Mouse (Mus musculus) thymus, postnatal 10 days (tissue): ENCODE measurements at regions not wholly inside any gene's neighbourhood (a gene's known extent, or its start where the extent isn't known, plus 50 kb on each side); places are given as distances from the start of the nearest gene placed in this dataset.

Experiments used
- DNase-seq, 2 experiments: peaks; one replicate each; pipeline ENCODE4 v3.0.0; 2021; ENCODE audit warnings: low spot score in 2 of 2

- DNase-seq, result no peak
Measured at GRCm38 (mm10) chrX:19199531-19199930, 281.6 kb downstream of the Tex13c3 start.

GRCm38 (mm10) chrX:19168983-19169382 lies 312.1 kb downstream of the Tex13c3 start:
- DNase-seq, result no peak

- peak in 1 of 2 experiments; percentile 2 for DNase-seq
Measured at GRCm38 (mm10) chrX:19168546-19168945, 312.6 kb downstream of the Tex13c3 start.

DNA sequence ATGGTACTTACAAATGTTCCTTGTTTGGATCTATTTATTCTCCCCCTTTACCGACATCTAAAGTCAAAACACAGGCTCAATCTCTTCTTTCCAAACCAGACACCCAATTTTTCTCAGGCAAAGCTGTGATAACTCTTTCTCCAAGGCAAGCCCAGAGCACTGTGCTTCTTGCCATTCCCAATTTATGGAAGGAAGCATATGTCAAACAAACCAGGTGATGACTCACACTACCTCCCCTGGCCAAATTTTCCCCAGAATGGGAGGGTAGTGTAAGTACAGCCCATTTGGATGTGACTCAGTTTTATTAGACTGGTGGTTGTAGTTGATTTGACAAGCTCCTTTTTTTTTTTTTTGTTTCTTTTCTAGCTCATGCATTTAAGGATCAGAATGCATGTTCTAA lies 313.0 kb downstream of the Tex13c3 start:
- no peak for DNase-seq

GRCm38 (mm10) chrX:19167121-19167853 lies 313.8 kb downstream of the Tex13c3 start:
- no peak for DNase-seq

DNA sequence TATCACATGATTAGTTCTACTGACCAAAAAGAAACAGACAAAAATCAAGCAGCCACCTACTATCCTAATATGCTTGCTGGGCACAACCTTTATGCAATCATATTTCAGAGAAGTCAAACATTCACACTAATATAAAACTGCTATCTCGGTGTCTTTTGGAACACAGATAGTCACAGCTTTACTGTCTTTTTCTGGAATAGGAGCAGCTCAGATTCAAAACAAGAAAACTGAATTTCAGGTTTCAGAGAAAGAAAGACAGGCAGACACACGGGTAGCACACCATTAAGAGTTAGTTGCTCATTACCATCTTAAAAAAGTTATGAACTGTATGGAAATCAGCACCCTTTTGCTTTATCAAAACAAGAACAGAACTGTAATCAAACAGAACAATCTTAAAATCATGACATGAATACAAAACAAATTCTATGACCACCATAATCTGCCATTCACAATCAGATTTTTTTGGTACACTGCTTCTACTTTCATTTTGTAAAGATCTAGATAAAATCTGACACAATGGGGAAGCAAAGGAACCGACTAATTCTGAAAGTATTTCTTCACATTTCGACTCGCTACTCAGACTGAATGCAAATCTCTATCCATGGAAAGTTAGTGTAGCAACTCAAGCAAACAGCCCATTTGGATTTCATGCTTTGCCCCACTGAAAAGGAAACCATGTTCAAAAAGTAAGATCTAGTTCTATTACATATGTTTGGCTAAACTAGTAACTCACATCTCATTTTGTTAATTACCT lies 315.1 kb downstream of the Tex13c3 start:
- no peak for DNase-seq

DNA sequence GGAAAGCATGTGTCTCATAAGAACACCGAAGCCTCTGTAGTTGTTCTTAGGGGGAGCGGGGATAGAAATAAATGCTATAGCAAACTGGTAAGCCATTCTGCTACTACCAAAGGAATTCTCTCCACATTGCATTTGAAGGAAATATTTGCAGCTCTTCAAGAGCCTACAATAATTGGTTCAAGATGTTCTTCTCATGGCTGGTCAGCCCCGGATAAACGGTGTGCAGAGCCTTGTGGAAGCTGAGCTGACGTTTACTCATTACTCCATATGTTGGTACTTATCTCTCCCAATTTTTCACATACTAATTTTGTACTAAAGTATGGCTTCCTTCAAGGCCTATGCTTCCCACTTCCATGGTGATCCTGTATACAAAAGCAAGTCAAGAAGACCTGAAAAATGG lies 317.0 kb downstream of the Tex13c3 start:
- DNase-seq, result no peak

DNA sequence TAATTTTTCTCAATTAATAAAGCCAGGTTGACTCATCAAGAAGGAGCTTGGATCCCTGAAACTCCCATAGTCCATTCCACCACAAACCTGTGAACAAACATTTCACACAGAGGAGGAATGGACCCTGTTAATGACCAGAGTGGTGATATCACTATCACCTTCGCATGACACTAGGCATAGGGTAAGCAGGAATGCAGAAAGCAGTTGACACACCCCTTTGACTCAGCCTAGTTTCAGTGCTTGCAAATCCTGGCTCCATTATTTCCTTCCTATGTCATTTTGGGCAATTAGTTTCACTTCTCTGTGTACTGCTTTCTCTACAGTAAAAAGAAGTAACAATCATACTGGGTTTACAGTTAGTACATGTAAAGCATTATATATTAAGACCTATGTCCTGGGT lies 318.2 kb downstream of the Tex13c3 start:
- DNase-seq, result no peak

DNA sequence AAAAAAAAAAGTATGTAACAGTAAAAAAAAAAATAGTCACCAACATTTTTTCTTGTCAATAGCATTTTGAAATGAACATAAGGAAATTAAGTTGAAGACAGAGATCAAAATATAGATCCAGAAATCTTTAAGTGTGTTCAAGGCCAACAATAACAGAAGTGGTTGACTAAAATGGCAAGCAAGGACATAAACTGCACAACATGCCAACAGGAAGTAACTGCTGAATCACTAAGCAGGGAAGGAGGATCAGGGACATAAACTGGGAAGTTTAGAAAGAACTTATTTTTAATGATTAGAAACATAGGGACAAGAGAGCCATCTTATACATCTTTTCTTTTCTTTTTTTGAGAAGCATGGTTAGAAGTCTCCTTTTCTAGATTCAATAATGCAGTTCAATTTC lies 318.8 kb downstream of the Tex13c3 start:
- DNase-seq, result no peak

DNA sequence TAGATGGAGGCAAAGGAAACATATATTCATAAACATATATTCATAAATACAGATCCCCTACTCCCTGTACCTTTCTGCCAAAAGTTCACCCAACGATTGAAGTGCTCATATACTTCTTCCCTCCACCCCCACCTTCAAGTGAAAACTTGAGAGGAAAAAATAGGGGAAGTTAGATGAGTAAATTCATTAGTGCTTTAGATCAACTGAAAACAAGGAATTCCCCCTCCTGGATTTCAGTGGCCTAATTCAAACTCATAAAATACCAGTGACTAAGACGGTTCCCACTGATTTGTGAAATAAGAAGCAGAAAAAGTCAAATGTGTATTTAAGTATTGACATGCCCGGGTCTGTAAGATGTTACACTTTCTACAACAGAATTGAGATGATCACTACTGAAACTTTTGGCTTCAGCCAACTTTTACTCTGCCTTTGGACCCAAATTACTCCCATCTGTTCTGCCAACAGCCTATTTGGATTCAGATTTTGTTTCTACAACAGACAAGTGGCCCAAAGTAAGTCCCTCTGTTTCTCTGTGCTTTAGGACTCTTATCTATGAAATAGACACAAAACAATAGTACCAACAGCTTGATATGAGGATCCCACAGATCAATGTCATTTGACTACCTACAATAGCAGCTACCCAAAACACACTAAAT lies 320.7 kb downstream of the Tex13c3 start:
- no peak for DNase-seq

DNA sequence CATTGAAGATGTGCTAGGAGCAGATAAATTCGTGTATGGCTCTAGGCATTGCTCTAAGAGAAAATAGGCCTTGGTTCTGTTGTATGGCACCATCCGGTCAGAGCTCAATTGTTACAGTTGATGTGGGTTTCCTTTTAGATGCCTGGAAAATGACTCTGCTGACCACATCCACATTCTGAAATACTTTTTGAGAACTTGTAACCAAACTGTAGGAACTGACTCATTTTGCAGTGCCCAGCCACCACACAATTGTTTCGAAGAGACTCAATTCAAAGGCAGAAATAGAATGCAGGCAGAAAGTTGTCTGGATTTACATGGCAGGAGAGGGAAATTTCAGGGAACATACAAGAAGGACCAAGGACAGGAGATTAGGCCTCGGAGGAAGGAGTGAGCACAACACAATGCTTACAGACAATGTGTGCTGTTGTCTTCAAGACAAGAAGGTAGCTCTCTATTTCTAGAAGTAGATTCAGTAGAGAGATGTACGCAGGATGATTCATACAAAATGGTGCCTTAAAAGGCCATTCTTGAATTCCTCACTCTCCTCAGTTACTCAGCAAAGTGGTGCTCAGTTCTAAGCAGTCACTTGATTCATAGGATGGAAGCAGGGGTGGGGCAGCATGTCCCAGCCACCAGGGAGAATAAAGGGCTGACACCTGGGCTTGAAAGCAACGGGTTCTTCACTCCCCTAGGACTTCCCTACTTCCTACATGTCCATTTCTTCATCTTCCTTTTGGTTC lies 323.5 kb downstream of the Tex13c3 start:
- no peak for DNase-seq

- no peak for DNase-seq
Measured at GRCm38 (mm10) chrX:19153619-19154018, 327.5 kb downstream of the Tex13c3 start.

- DNase-seq, result no peak
Measured at GRCm38 (mm10) chrX:19152170-19152861, 328.8 kb downstream of the Tex13c3 start.

GRCm38 (mm10) chrX:19150606-19151005 lies 330.5 kb downstream of the Tex13c3 start:
- DNase-seq, result no peak

GRCm38 (mm10) chrX:19148672-19149071 lies 332.4 kb downstream of the Tex13c3 start:
- DNase-seq, result no peak

GRCm38 (mm10) chrX:19148251-19148650 lies 332.9 kb downstream of the Tex13c3 start:
- DNase-seq, result no peak

GRCm38 (mm10) chrX:19112753-19113152 lies 368.4 kb downstream of the Tex13c3 start:
- no peak for DNase-seq

DNA sequence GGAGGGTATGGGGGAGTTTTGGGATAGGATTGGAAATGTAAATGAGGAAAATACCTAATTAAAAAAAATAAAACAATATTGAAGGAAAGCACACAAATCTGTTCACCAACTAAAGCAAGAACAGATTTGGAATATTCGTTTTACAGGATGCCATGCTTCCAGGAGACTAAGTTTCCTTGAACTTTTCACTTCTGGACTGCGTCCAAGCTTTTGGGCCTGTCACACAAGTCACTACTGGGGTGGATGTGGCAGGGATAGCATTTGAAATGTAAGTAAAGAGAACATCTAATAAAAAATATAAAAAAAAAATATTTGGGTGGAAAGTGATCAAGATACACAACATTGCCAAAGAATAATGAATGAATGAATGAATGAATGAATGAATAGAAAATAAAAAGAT lies 378.2 kb downstream of the Tex13c3 start:
- DNase-seq, result no peak

- no peak for DNase-seq
Measured at GRCm38 (mm10) chrX:19095960-19096359, 385.2 kb downstream of the Tex13c3 start.

- DNase-seq, result no peak
Measured at GRCm38 (mm10) chrX:19084435-19084834, 396.7 kb downstream of the Tex13c3 start.

- DNase-seq, result no peak
Measured at GRCm38 (mm10) chrX:19080021-19080420, 401.1 kb downstream of the Tex13c3 start.
